Mouse (Mus musculus) hindbrain, embryonic 15.5 days (tissue): ENCODE measurements at regions not wholly inside any gene's neighbourhood (a gene's known extent, or its start where the extent isn't known, plus 50 kb on each side); places are given as distances from the start of the nearest gene placed in this dataset.

Experiments used
- ATAC-seq: fragments of 200-750 bp; cut with Nextera tagmentation; 2 replicates; pipeline ENCODE4 v1.8.0; 2017; ENCODE audit warnings: low read depth, moderate number of reproducible peaks, moderate TSS enrichment; ENCODE audit not compliant: low FRiP score
- H3K27ac ChIP-seq: fragments of 300-500 bp; sonication (generic); replicated peaks from 2 replicates; pipeline ENCODE4 v1.5.1; 2015; ENCODE audit warnings: mild to moderate bottlenecking, inconsistent platforms
- H3K27me3 ChIP-seq: fragments of 300-500 bp; sonication (generic); 2 replicates; pipeline ENCODE4 v1.6.1; 2015; ENCODE audit warnings: control low read depth, inconsistent platforms
- H3K36me3 ChIP-seq: fragments of 300-500 bp; sonication (generic); 2 replicates; pipeline ENCODE4 v1.6.1; 2015; ENCODE audit warnings: control low read depth, inconsistent platforms
- H3K4me1 ChIP-seq: fragments of 300-500 bp; sonication (generic); replicated peaks from 2 replicates; pipeline ENCODE4 v1.6.1; 2015; ENCODE audit warnings: control low read depth, inconsistent platforms
- H3K4me2 ChIP-seq: fragments of 300-500 bp; sonication (generic); 2 replicates; pipeline ENCODE4 v1.6.1; 2015; ENCODE audit warnings: moderate library complexity, mild to moderate bottlenecking, inconsistent platforms
- H3K4me3 ChIP-seq: fragments of 300-500 bp; sonication (generic); 2 replicates; pipeline ENCODE4 v1.5.1; 2015; ENCODE audit warnings: mild to moderate bottlenecking, inconsistent platforms
- H3K9ac ChIP-seq: fragments of 300-500 bp; sonication (generic); 2 replicates; pipeline ENCODE4 v1.6.1; 2015; ENCODE audit warnings: inconsistent platforms
- H3K9me3 ChIP-seq: fragments of 300-500 bp; sonication (generic); 2 replicates; pipeline ENCODE4 v1.6.1; 2016; ENCODE audit warnings: control low read depth, inconsistent platforms
- WGBS: fragments of 180-500 bp; shearing (Covaris S2); methylation state at CpG from one replicate; pipeline ENCODE4 v1.1.7; 2015; 5-methylcytosine and 5-hydroxymethylcytosine counted together

DNA sequence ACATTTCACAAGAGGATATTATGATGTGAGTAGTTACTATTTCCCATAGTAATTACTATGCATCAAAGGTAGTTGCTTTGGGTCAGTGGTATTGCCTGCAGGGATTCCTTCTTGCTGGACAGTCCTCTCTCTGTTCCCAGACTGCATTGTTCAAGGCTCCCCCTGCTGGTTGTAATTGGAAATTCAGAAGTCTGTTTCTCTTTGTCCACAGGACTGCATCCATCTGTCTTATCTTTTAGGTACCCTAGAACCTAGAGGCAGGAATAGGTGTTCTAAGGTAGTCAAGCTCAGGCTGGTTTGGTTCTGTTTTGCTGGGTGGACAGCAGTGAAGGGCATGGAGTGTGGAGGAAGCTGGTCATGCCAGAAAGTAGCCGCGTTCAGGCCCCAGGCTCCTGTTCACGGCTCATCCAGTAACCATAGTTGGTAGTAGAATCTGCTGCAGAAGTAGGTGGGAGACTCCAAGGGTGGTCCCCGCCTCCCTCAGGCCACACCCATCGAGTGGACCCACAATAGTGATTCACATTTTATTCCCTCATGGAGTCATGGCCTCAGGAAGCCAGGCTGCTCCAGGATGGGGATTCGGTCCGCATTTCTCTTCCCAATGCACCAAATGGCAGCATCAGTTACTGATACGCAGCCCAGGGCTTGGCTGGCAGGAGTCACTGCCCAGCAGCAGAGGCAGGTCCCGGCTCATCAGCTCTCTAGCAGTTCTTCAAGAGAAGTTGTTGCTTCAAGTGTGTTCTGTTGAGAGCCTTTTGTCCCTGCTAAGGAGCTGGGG is 51.7 kb upstream of the Caprin1 start:
- Histone ChIP-seq H3K36me3 (no peaks in the 10 kb centered on the region), H3K4me1 (no peaks in the 10 kb centered on the region), H3K9me3 (no peaks in the 10 kb centered on the region), H3K4me2 (no peak overlapping the region), H3K27ac (no peak overlapping the region), H3K4me3 (no peak overlapping the region), H3K9ac (no peak overlapping the region), H3K27me3 (no peaks in the 10 kb centered on the region)
- 76% methylated on average over 9 of the region's 9 CpGs for WGBS
- ATAC-seq, result no peak

DNA sequence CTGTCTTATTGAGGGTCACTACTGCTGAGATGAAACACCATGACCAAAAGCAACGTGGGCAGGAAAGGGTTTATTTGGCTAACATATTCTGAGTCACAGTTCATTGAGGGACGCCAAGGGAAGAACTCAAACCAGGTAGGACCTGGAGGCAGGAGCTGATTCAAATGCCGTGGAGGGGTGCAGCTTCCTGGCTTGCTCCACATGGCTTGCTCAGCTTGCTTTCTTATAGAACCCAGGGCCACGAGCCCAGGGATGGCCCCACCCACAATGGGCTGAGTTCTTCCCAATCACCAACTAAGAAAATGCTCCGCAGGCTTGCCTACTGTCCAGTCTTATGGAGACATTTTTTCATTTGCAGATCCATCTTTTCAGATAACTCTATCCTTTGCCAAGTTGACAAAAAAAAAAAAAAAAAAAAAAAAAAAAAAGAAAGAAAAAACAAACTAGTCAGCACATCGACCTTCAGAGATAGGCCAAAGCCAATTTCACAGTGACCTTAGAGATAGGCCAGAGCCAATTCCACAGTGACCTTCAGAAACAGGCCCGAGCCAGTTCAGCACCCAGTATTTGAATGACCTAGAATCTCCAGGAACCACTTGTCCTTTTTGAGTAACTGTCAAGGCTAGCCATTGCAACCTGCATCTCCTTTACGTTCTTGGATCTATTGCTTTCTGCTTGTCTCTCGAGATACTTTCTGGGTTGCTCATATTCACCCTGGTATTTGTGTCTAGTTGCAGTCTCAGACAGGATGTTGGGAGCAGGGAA is 52.5 kb upstream of the Caprin1 start:
- Histone ChIP-seq H3K27me3 (no peaks in the 10 kb centered on the region), H3K4me3 (no peak overlapping the region), H3K36me3 (no peaks in the 10 kb centered on the region), H3K4me1 (no peaks in the 10 kb centered on the region), H3K9me3 (no peaks in the 10 kb centered on the region), H3K4me2 (no peak overlapping the region), H3K9ac (no peak overlapping the region), H3K27ac (no peak overlapping the region)
- ATAC-seq, result no peak
- WGBS, result 87% methylated on average over 9 of the region's 9 CpGs

DNA sequence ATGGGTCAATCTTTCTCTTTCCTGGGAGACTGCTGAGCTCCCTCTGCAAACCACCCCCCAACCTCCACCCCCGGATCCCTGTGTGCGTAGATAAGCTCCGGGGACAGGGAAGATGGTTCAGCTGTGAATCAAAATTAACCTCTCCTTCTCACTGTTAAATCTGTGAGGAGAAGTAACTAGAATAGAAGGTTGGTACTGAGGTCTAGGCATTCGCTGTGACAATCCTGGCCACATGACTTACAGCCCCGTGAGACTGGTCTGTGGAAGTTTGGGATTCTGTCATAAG is 53.0 kb upstream of the Caprin1 start:
- H3K27me3 ChIP-seq, result no peaks in the 10 kb centered on the region
- no peaks in the 10 kb centered on the region for H3K36me3 ChIP-seq
- ATAC-seq, result no peak
- H3K27ac ChIP-seq, result no peak overlapping the region
- H3K4me2 ChIP-seq, result no peak overlapping the region
- no peak overlapping the region for H3K4me3 ChIP-seq
- H3K4me1 ChIP-seq, result no peaks in the 10 kb centered on the region
- no peak overlapping the region for H3K9ac ChIP-seq
- 86% methylated on average over 5 of the region's 5 CpGs for WGBS
- H3K9me3 ChIP-seq, result no peaks in the 10 kb centered on the region

GRCm38 (mm10) chr2:103851171-103851570 is 53.7 kb upstream of the Caprin1 start:
- H3K9ac ChIP-seq, result no peak overlapping the region

DNA sequence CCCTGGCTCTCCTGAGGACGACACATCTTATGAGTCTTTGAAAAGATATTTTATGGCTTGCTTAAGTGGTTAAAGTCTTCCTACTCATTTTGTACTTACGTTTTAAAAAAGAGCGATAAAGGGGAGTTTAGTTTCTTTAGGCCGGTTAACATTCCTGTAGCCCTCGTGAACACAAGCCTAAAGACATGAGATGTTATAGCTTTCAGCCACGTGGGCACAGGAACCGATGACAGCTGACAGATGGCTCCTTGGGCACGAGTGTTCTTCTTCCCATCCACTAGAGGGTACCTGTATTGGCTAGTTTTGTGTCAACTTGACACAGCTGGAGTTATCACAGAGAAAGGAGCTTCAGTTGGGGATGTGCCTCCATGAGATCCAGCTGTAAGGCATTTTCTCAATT is 63.8 kb upstream of the Caprin1 start:
- no peak overlapping the region for H3K9ac ChIP-seq
- H3K4me1 ChIP-seq, result no peaks in the 10 kb centered on the region
- ATAC-seq, result no peak
- 87% methylated on average over 8 of the region's 8 CpGs for WGBS
- no peaks in the 10 kb centered on the region for H3K9me3 ChIP-seq
- no peaks in the 10 kb centered on the region for H3K36me3 ChIP-seq
- H3K4me3 ChIP-seq, result no peak overlapping the region
- no peak overlapping the region for H3K27ac ChIP-seq
- H3K4me2 ChIP-seq, result no peak overlapping the region
- no peaks in the 10 kb centered on the region for H3K27me3 ChIP-seq

More at GRCm38 (mm10) chr2:103851171-103851570, 53.7 kb upstream of the Caprin1 start:
- Histone ChIP-seq H3K27me3 (no peaks in the 10 kb centered on the region), H3K4me1 (no peaks in the 10 kb centered on the region), H3K4me2 (no peak overlapping the region), H3K36me3 (no peaks in the 10 kb centered on the region), H3K4me3 (no peak overlapping the region), H3K27ac (no peak overlapping the region), H3K9me3 (no peaks in the 10 kb centered on the region)
- ATAC-seq, result no peak
- WGBS, result 89% methylated on average over 3 of the region's 3 CpGs

GRCm38 (mm10) chr2:103864254-103864653 is 66.8 kb upstream of the Caprin1 start:
- Histone ChIP-seq H3K4me1 (no peaks in the 10 kb centered on the region), H3K9ac (no peak overlapping the region), H3K27ac (no peak overlapping the region), H3K36me3 (no peaks in the 10 kb centered on the region), H3K9me3 (no peaks in the 10 kb centered on the region), H3K4me2 (no peak overlapping the region), H3K27me3 (no peaks in the 10 kb centered on the region), H3K4me3 (no peak overlapping the region)
- ATAC-seq, result no peak
- 84% methylated on average over 2 of the region's 2 CpGs for WGBS

GRCm38 (mm10) chr2:103865319-103866171 is 68.1 kb upstream of the Caprin1 start:
- ATAC-seq, result 0 out of 2 replicates have a peak, but pooled peaks have one; percentile 48
- H3K4me1 ChIP-seq, result no peaks in the 10 kb centered on the region
- H3K4me3 ChIP-seq, result no peak overlapping the region
- no peaks in the 10 kb centered on the region for H3K36me3 ChIP-seq
- 70% methylated on average over 4 of the region's 4 CpGs for WGBS
- H3K9ac ChIP-seq, result no peak overlapping the region
- H3K27me3 ChIP-seq, result no peaks in the 10 kb centered on the region
- no peak overlapping the region for H3K27ac ChIP-seq
- no peak overlapping the region for H3K4me2 ChIP-seq
- H3K9me3 ChIP-seq, result no peaks in the 10 kb centered on the region

DNA sequence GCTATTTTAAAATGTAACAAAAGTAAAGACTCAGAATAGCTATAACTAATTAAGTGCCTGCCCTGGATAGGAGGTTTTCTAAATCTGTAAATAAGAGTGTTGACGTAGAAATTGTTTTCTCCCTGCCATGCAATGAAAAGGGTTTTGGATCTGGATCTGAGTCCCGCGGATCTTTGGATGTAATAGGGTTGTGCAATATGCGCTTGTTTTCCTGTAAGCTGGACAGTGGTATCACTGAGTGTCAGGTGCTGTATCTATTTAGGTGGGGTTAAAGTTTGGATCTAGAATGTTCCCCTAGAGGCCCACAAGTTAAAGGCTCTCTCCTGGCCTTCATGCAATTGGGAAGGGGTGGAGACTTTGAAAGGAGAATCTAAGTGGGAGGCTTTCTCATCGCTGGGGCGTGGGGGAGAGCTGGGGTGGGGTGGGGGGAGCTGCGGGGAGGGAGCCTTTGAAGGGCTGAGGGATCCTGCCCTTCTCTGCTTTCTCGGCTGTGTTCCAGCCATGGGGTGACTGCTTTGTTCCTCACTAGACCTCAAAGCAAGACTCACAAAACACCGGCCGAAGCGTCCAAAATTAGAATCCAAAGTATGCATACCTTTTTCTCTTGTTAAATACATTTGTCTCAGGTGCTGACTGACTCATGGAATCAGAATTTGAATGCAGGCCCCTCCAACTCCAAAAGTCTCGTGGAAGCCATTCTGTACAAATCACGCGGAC is 70.0 kb upstream of the Caprin1 start:
- ATAC-seq, result no peak
- WGBS, result 73% methylated on average over 14 of the region's 14 CpGs
- Histone ChIP-seq H3K36me3 (no peaks in the 10 kb centered on the region), H3K27me3 (no peaks in the 10 kb centered on the region), H3K4me2 (no peak overlapping the region), H3K4me3 (no peak overlapping the region), H3K4me1 (0 out of 2 replicates have a peak, but pooled peaks cover 7% of the 10 kb centered on the region), H3K9me3 (no peaks in the 10 kb centered on the region), H3K27ac (no peak overlapping the region), H3K9ac (no peak overlapping the region)

- no peak overlapping the region for H3K4me2 ChIP-seq
- ATAC-seq, result no peak
- H3K36me3 ChIP-seq, result no peaks in the 10 kb centered on the region
- H3K4me1 ChIP-seq, result 0 out of 2 replicates have a peak, but pooled peaks cover 7% of the 10 kb centered on the region
- H3K9ac ChIP-seq, result no peak overlapping the region
- no peak overlapping the region for H3K4me3 ChIP-seq
- H3K27ac ChIP-seq, result no peak overlapping the region
- H3K27me3 ChIP-seq, result no peaks in the 10 kb centered on the region
- H3K9me3 ChIP-seq, result no peaks in the 10 kb centered on the region
- WGBS, result 85% methylated on average over 13 of the region's 13 CpGs
Measured at GRCm38 (mm10) chr2:103867958-103868330, 70.5 kb upstream of the Caprin1 start.

DNA sequence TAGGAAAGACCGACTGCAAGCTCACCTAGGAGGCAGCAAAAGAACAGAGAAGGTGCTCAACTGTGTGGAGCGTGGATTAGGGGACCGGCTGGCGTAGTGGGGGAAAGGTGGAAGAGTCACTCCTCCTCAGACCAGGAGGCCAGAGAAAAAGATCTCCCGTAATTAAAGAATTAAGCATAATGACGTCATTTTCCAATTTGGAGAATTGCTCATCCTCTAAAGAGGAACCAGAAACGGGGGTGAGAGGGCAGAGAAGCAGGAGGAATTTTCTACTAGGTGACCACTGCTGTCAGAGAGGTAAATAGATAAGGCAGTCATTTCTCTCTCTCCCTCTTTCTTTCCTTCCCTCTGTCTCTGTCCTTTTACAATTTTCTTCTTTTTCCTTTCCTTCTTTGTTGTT is 71.2 kb upstream of the Caprin1 start:
- no peak overlapping the region for H3K27ac ChIP-seq
- no peak overlapping the region for H3K4me3 ChIP-seq
- no peaks in the 10 kb centered on the region for H3K36me3 ChIP-seq
- no peak overlapping the region for H3K4me2 ChIP-seq
- WGBS, result 70% methylated on average over 7 of the region's 7 CpGs
- no peak for ATAC-seq
- H3K9me3 ChIP-seq, result no peaks in the 10 kb centered on the region
- 0 out of 2 replicates have a peak, but pooled peaks cover 7% of the 10 kb centered on the region for H3K4me1 ChIP-seq
- H3K9ac ChIP-seq, result no peak overlapping the region
- no peaks in the 10 kb centered on the region for H3K27me3 ChIP-seq

DNA sequence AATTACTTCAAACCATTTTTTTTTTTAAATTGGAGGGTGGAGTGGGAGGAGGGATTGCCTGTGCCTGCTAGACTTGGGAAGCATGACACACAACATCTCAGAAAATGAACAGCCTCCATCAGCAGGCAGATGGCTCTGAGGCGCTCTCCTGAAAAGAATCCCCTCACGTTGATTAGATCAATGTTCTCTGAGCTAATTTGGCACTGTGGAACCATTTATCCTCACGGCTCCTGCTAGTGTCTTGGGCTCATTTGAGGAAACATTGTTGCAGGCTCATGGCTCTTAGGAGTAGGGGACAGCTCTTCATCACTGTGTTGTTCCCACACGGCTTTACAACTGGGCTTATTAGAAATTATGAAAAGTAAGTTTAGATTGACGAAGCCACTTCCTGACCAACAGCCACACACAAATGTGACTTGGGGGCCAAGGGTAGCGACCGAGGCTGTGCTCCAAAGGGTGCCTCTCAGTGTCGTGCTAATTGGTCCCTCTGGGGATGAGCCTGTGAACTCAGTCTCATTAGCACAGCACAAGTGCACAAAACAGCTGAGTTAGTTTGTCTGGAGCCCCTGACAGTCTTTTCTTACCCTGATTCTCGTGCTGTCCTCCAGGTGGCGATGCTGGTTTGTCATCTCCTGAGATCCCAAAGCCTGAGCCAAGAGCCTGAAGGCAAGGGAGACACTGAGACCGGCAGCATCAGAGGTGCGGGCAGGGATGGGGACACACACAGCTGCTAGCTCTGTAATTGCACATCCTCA is 74.2 kb upstream of the Caprin1 start:
- Histone ChIP-seq H3K4me1 (0 out of 2 replicates have a peak, but pooled peaks cover 7% of the 10 kb centered on the region), H3K27ac (no peak overlapping the region), H3K9me3 (no peaks in the 10 kb centered on the region), H3K27me3 (no peaks in the 10 kb centered on the region), H3K4me2 (no peak overlapping the region), H3K36me3 (no peaks in the 10 kb centered on the region), H3K4me3 (no peak overlapping the region), H3K9ac (no peak overlapping the region)
- WGBS, result 21% methylated on average over 12 of the region's 12 CpGs
- ATAC-seq, result peak; percentile 72
